Mouse (Mus musculus): ENCODE results near the gene Hnrnpc. TPM values are rescaled to one million over a fixed set of nuclear protein-coding genes. Genes with fewer than 3 reads are reported as not detected.
A peak's percentile ranks its signal among the peaks of the same experiment; 100 is the strongest.
"Not testable (repeated sequence)": the region's sequence is repeated elsewhere in the genome, so short reads cannot be mapped to it uniquely, and the experiment has no call there.

The Hnrnpc gene
- total RNA-seq, 2 experiments from 2014 or later: 209 to 332 TPM

DNA sequence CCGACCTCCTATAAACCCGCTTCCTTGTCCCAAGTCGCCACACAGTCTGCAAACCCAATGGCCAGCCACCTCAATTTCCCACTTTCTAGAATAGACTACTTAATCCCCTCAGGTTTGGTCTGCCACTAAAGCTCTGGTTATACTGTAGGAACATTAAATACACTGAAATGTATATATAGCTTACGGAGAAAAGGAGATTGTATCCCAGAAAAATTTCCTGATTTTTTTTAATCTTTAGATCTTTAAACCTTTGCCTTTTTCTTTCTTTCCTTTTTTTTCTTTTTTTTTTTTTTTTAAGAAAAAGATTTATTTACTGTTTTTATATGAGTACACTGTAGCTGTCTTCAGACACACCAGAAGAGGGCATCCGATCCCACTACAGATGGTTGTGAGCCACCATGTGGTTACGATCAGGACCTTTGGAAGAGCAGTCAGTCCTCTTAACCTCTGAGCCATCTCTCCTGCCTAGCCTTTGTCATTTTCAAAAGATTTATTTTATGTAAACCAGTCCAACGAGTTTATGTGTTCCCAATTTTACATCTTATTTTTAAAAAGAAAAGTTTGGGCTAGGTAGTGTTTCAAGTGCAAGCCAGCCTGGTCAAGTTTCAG, 953 bp upstream of the Hnrnpc start:
- no peak for DNase-seq

DNA sequence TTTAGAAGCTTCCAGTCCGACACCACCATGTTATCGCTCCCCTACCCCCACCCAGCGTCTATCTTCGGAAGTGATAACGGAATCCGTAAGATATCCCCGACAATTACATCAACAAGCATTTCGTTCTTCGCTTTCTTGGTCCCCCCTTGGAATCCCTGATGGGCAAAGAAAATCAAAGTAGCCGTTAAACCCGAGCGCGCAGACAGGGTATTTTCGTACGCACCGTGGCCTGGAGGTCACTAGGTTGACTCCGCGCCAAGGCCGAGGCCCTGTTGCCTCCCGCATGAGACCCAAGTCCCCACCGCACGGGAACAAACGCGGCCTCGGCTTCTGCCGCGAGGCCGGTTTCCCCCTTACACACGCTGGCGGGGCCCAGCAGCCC, 363 bp downstream of the Hnrnpc start:
- DNase-seq: peak in 1 of 2 experiments; percentile 69

DNA sequence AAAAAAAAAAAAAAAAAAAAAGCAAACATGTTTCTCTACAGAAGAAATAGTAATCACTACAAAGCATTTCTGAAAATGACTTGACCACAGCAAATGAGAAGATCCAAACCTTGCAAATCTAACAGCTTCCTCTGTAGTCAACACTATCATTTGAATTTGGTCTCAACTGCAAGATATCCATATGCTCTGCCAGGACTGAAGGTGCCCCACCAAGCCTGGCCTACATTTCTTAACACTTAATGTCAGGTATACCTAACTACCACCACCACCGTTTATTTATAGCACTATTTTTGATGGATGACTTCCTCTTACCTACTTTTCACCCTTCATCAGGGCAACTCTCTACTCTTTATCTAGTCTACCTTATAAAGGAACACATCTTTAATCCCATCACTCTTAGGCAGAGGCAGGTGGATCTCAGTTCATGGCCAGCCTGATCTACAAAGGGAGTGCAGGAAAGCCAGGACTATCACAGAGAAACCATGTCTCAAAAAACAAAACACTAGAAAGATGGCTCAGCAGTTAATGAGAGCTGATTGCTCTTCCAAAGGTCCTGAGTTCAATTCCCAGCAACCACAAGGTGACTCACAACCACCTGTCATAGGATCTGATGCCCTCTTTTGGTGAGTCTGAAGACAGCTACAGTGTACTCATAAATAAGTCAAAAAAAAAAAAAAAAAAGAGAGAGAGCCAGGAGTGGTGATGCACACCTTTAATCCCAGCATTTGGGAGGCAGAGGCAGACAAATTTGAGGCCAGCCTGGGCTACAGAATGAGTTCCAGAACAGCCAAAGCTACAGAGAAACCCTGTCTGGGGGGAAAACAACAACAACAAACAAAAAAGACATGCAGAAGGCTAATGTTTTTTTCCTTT, 2.3 kb downstream of the Hnrnpc start:
- DNase-seq: no peak

GRCm38 (mm10) chr14:52100170-52100960, 3.5 kb downstream of the Hnrnpc start:
- no peak for DNase-seq

DNA sequence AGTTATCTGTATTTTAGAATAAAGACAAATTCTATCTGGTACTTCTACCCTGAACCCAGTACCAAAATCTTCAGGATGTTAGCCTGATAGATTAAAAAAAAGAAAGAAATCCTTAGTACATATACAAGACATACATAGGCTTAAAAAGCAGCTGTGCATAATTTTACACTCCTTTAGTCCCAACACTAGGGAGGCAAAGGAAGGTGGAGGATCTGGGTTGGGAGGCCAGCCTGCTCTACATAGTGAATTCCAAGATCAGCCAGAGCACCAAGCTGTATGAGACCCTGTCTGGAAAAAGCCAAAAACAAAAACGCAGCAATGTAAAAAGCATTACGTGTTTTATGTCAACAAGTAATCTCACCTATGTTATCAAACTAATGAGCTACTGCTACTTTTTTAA, 4.3 kb downstream of the Hnrnpc start:
- DNase-seq: no peak

DNA sequence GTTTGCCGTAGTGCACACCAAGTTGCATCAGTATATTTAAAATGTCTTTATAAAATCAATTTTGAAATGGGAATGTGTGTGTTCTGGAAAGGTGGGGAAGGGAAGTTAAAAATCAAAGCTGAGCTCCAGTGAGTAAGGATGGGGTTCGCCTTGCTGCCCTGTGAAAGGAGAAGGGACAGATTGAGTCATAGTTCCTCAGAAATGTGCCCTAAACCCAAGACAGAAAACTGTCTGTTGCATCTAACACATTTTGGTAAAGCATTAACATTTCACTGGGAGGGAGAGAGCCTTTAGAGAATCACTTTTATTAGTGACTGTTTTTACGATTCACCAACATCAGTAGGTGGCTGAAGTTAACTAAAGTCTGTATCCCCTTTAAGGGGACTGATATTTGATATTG, 5.4 kb downstream of the Hnrnpc start:
- not testable (repeated sequence) for DNase-seq

GRCm38 (mm10) chr14:52097191-52097590, 6.6 kb downstream of the Hnrnpc start:
- DNase-seq: not testable (repeated sequence)

DNA sequence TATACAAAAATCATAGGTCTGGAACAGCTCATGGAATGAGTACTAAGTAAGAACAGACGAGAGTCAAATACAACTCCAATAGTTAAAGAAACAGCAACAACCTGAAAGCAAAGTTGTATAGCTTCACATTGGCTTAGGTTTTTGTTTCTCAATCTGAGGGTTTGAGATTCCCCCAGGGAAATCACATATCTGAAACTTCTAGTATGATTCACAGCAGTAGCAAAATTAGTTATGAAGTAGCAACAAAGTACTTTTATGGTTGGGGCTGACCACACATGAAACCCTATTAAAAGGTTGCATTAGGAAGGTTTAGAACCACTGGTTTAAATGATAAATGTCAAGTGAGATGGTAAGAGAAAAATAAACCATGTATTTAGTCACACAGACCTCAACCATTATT, 9.3 kb downstream of the Hnrnpc start:
- no peak for DNase-seq

DNA sequence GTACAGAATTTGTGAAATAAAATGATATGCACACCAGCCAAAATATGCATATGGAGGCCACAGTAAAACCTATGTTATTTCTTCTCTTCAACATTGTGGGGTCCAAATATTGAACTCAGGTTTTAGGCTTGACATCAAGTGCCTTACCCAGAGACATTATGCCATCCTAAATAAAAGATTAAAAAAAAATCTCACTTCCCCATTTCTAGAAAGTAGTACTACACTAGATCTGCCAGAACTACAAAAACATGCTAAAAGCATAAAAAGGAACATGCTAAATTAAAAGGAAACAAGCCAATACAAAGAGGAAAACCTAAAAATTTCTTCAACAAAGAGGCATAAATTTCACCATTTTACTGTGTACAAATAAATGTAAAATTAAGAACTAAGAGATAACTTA, 20.7 kb downstream of the Hnrnpc start:
- DNase-seq: no peak

DNA sequence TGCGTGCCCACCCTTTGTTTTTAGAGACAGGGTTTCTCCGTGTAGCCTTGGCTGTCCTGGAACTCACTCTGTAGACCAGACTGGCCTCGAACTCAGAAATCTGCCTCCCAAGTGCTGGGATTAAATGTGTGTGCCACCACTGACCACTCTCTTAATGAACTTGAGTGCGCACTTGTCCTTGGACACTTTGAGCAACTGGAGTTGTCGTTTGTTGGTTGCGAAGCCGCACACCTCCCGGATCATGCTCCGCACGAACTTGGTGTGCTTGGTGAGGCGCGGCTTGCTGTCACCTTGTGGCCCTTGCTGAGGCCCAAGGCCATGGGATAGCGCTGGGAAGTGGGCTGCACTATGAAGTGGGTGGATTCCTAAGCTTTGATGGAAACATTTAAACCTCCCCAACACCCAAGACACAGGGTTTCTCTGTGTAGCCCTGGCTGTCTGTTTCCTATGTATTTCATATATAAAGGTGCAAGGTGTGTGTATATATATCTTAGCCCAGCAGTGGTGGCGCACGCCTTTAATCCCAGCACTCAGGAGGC, 32.2 kb downstream of the Hnrnpc start:
- no peak for DNase-seq

- DNase-seq: no peak
Observed at GRCm38 (mm10) chr14:52066135-52066534, 37.7 kb downstream of the Hnrnpc start.

DNA sequence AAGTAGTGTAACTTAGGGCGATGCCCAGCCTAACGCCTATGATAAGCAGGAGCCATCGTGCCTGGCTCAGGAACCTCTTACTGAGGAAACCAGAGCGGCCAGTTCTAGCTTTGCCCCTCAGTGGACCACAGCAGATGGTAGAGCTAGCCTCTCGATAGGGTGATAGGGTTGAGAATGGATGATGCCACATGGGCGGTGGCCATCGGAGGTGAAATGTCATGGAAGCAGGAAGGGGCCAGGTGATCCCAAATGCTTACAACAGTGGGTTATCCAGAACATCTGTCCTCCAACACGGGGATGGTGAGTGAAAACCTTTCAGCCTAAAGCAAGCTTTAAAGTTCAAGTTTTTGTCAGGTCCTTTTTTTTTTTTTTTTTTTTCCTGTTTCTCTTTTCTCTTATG, 42.0 kb downstream of the Hnrnpc start:
- DNase-seq: no peak

- DNase-seq: no peak
Observed at GRCm38 (mm10) chr14:52060800-52061199, 43.0 kb downstream of the Hnrnpc start.

DNA sequence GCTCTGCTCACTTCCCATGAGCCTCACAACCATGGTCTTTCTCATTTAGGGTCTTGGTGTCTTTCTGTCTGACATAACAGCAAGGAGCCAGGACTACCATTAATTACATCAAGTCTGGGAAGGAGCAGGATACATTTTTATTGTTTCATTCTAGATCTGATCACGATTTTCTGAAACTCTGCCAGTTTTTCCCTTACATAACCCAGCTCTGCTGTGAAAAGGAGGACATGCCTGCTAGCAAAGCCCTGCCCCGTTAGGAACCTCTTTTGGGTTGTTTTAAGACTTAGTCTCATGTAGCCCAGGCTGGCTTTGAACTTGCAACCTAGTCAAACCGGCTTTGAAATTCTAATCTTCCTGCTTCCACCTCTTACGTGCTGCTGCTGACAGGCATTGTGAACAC, 43.8 kb downstream of the Hnrnpc start:
- no peak for DNase-seq

DNA sequence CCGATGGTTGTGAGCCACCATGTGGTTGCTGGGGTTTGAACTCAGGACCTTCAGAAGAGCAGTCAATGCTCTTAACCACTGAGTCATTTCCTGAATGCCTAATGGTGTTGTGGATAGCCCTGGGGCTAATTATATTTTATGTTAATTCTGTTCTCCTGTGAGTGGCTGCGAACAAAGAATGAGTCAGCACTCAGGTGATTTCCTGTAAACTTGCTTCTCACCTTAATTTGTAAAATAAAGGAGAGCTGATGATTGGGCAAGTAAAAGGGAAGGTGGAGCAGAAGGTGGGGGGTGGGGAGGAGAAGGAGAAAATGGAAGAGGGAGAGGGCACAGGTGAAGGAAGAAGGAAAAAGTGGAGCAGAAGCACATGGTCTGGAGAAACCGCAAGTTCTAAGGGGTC, 51.1 kb downstream of the Hnrnpc start:
- DNase-seq: not testable (repeated sequence)

DNA sequence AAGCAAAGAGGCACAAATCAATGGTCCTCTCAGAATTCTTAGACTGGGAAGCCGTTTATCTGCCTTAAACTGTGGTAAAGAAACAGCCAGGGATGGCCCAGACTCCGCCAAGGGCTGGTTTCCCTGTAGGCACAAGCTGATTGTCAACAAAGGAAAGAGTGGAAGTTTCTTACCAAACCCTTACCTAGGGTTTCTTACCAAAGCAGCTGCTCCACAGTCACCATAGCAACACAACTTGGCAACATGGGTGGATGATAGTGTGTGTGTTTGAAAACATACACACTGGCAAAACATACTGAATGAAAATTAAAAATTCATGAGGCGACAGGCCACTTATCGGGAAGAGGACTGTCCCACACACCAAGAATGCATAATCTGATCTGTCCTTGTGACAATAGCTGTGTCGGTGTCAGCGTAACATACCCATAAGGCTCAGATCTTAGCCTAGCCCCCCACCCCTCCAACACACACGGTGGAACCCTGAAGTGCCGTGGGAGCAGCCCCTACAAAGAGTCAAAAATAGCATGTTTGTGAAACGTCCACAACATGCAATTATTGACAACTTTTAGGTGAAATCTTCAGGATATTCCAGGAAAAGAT, 57.8 kb downstream of the Hnrnpc start:
- no peak for DNase-seq

- DNase-seq: peak in 1 of 2 experiments; percentile 26
Observed at GRCm38 (mm10) chr14:52044901-52045678, 58.7 kb downstream of the Hnrnpc start.

DNA sequence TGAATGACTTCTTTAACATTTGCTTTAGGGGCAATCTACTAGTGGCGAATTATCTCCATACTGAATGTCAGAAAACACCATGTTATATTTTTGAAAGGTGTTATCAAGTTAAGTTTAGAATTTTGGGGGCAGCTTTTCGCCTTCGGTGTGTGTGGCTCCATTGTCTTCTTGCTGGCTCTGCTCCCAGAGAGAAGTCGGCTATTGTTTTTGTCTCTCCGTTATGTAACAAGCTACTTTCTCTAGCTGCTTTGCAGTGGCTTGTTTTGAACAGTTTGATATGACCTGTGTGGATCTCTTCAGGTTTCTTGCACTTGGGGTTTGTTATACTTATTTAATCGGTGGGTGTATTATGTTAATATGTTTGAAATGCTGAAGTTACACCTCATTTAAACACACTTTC, 60.4 kb downstream of the Hnrnpc start:
- DNase-seq: no peak

- not testable (repeated sequence) for DNase-seq
Observed at GRCm38 (mm10) chr14:52042359-52042758, 61.5 kb downstream of the Hnrnpc start, which contains the start of gene Olfr221. Olfr221 (minus strand) TSS chr14:52042459.

DNA sequence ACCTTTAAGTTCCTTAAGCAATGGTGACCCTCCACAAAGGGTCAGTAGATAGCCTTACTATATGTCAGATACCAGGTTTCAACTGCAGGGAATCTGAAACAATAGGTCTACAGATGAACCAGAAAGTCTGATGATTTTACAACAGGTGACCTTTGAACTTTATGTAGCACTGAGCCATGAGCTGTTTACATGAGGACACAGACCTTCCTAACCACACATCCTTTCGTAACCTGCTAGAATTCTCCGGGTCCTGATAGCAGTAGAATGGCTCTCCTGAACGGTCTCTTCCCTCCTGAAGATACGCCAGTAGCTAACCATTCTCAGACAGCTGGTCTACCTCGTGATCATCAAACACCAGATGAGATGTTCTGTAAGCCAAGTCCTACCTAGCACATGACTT, 64.5 kb downstream of the Hnrnpc start:
- no peak for DNase-seq

GRCm38 (mm10) chr14:52035926-52036325, 67.9 kb downstream of the Hnrnpc start:
- no peak for DNase-seq

Measured in adrenal gland, postnatal 36 days (tissue).